Mouse (Mus musculus) telencephalon, adult 2 months (tissue): ENCODE results near the gene BC048562.

ENCODE experiments used
- DNase-seq: peaks from one replicate; pipeline ENCODE4 v3.0.0-alpha.2; 2011; ENCODE audit warnings: low read depth, low spot score

BC048562 gene

GRCm38 (mm10) chr9:108479241-108479640 is 43.0 kb downstream of the BC048562 start:
- no peak for DNase-seq

GRCm38 (mm10) chr9:108479721-108480351 is 43.6 kb downstream of the BC048562 start, which contains the start of gene Lamb2:
Lamb2 (plus strand) TSS chr9:108479736.
- DNase-seq, result no peak

- DNase-seq, result no peak
Measured at GRCm38 (mm10) chr9:108480813-108481519, 44.7 kb downstream of the BC048562 start.

- DNase-seq, result no peak
Measured at GRCm38 (mm10) chr9:108481520-108482210, 45.4 kb downstream of the BC048562 start.

- DNase-seq, result no peak
Measured at GRCm38 (mm10) chr9:108483051-108483790, 46.9 kb downstream of the BC048562 start.

- DNase-seq, result no peak
Measured at GRCm38 (mm10) chr9:108484021-108484420, 47.7 kb downstream of the BC048562 start.

- no peak for DNase-seq
Measured at GRCm38 (mm10) chr9:108485301-108485875, 49.1 kb downstream of the BC048562 start.

- DNase-seq, result no peak
Measured at GRCm38 (mm10) chr9:108486973-108487530, 50.8 kb downstream of the BC048562 start.

- no peak for DNase-seq
Measured at GRCm38 (mm10) chr9:108488403-108488802, 52.1 kb downstream of the BC048562 start.

GRCm38 (mm10) chr9:108489215-108489614 is 52.9 kb downstream of the BC048562 start:
- no peak for DNase-seq

GRCm38 (mm10) chr9:108489702-108490558 is 53.6 kb downstream of the BC048562 start:
- DNase-seq, result no peak

GRCm38 (mm10) chr9:108490559-108491285 is 54.4 kb downstream of the BC048562 start, which contains the start of gene Usp19:
Usp19 (plus strand) TSS chr9:108490602.
- peak; percentile 98 for DNase-seq

GRCm38 (mm10) chr9:108491286-108491580 is 55.0 kb downstream of the BC048562 start:
- no peak for DNase-seq

- no peak for DNase-seq
Measured at GRCm38 (mm10) chr9:108492043-108492750, 55.9 kb downstream of the BC048562 start.

- no peak for DNase-seq
Measured at GRCm38 (mm10) chr9:108493246-108493645, 57.0 kb downstream of the BC048562 start.

GRCm38 (mm10) chr9:108494146-108494825 is 58.0 kb downstream of the BC048562 start:
- no peak for DNase-seq

- DNase-seq, result no peak
Measured at GRCm38 (mm10) chr9:108494905-108495304, 58.6 kb downstream of the BC048562 start.
